ENCODE assay signal across 23 mouse cellular contexts in genomic region chr4:62981572-62981971, GRCm38 (mm10). TPM values are rescaled to one million over a fixed set of nuclear protein-coding genes. Genes with fewer than 3 reads are reported as not detected.
DNase-seq lines count a peak whose midpoint lies in the region; ATAC-seq and TF ChIP-seq lines count a peak whose summit lies in the region.
"Had no signal": no experiment of that assay in that cellular context is flagged by ENCODE, and none has a peak within 500 bp of the region (broad histone marks: within the 10 kb centered on the region; RNA-seq: fewer than 3 reads in every experiment).

No protein-coding gene starts in this region.

- H3K36me3 ChIP-seq in kidney, embryonic 15.5 days = 0 out of 2 replicates have a peak, but pooled peaks cover 3% of the 10 kb centered on the region
- H3K36me3 ChIP-seq in kidney, postnatal 0 days (ENCODE audit: insufficient read depth, low read length) = no peaks in the 10 kb centered on the region
- no peaks in the 10 kb centered on the region for H3K36me3 ChIP-seq in liver, embryonic 15.5 days (replicated peaks)
- H3K36me3 ChIP-seq in liver, embryonic 12.5 days = no peaks in the 10 kb centered on the region
- H3K36me3 ChIP-seq in heart, embryonic 10.5 days = no peaks in the 10 kb centered on the region
- H3K36me3 ChIP-seq: embryonic facial prominence, embryonic 12.5 days; G1E had no signal

- H3K4me3 ChIP-seq in kidney, embryonic 15.5 days (replicated peaks) = no peak overlapping the region
- no peak overlapping the region for H3K4me3 ChIP-seq in kidney, postnatal 0 days (replicated peaks; ENCODE audit: low read depth, low read length)
- no peak overlapping the region for H3K4me3 ChIP-seq in liver, embryonic 15.5 days (replicated peaks)
- H3K4me3 ChIP-seq in liver, embryonic 12.5 days = no peak overlapping the region
- no peak overlapping the region for H3K4me3 ChIP-seq in heart, embryonic 10.5 days
- H3K4me3 ChIP-seq: embryonic facial prominence, embryonic 10.5 days; embryonic facial prominence, embryonic 12.5 days; forebrain, embryonic 13.5 days had no signal

- no peak for ATAC-seq in kidney, embryonic 15.5 days (replicated peaks; ENCODE audit: low FRiP score)
- no peak for ATAC-seq in kidney, postnatal 0 days (replicated peaks; ENCODE audit: low FRiP score, low read depth)
- ATAC-seq in liver, embryonic 15.5 days (ENCODE audit: insufficient read depth) = peak; percentile 47; the same call in 1 of the 2 replicates
- ATAC-seq in liver, embryonic 12.5 days = no peak
- ATAC-seq: activated CD4-positive, CD25-positive, alpha-beta regulatory T cell, adult 4 months; CD4-positive, CD25-positive, alpha-beta regulatory T cell, adult 4 months; forebrain, embryonic 13.5 days; Patski had no signal

- TF ChIP-seq CTCF in kidney, postnatal 0 days (IDR thresholded peaks at IDR 0.05; ENCODE audit: low read depth) = no peak

- 79% methylated on average over 2 of the region's 2 CpGs for WGBS in kidney, embryonic 15.5 days
- WGBS in kidney, postnatal 0 days = 73% methylated on average over 2 of the region's 2 CpGs
- 48% methylated on average over 2 of the region's 2 CpGs for WGBS in liver, embryonic 15.5 days (ENCODE audit: insufficient replicate concordance)
- WGBS in liver, embryonic 12.5 days (ENCODE audit: insufficient replicate concordance) = 68% methylated on average over 2 of the region's 2 CpGs
- WGBS in heart, embryonic 10.5 days = 89% methylated on average over 2 of the region's 2 CpGs

- H3K4me1 ChIP-seq in kidney, embryonic 15.5 days = peaks cover 25% of the 10 kb centered on the region
- H3K4me1 ChIP-seq in kidney, postnatal 0 days (replicated peaks; ENCODE audit: insufficient read depth, low read length) = peaks cover 3% of the 10 kb centered on the region; the same call in 1 of the 2 replicates
- H3K4me1 ChIP-seq in liver, embryonic 15.5 days (replicated peaks) = no peaks in the 10 kb centered on the region
- H3K4me1 ChIP-seq in liver, embryonic 12.5 days = no peaks in the 10 kb centered on the region
- no peaks in the 10 kb centered on the region for H3K4me1 ChIP-seq in heart, embryonic 10.5 days

- H3K9ac ChIP-seq in kidney, embryonic 15.5 days = no peak overlapping the region
- H3K9ac ChIP-seq in kidney, postnatal 0 days (ENCODE audit: low read depth, low read length) = no peak overlapping the region
- H3K9ac ChIP-seq in liver, embryonic 15.5 days = no peak overlapping the region
- H3K9ac ChIP-seq in liver, embryonic 12.5 days = no peak overlapping the region
- H3K9ac ChIP-seq: embryonic facial prominence, embryonic 12.5 days; forebrain, embryonic 13.5 days had no signal

- no peaks in the 10 kb centered on the region for H3K27me3 ChIP-seq in kidney, embryonic 15.5 days
- H3K27me3 ChIP-seq in kidney, postnatal 0 days (ENCODE audit: insufficient read depth, low read length) = no peaks in the 10 kb centered on the region
- H3K27me3 ChIP-seq in liver, embryonic 15.5 days = no peaks in the 10 kb centered on the region
- H3K27me3 ChIP-seq in liver, embryonic 12.5 days (replicated peaks) = no peaks in the 10 kb centered on the region
- no peaks in the 10 kb centered on the region for H3K27me3 ChIP-seq in heart, embryonic 10.5 days (ENCODE audit: insufficient read depth, poor library complexity, severe bottlenecking)
- H3K27me3 ChIP-seq: embryonic facial prominence, embryonic 12.5 days; forebrain, embryonic 13.5 days; Patski had no signal

- no peak overlapping the region for H3K4me2 ChIP-seq in kidney, embryonic 15.5 days
- no peak overlapping the region for H3K4me2 ChIP-seq in kidney, postnatal 0 days (ENCODE audit: low read length)
- H3K4me2 ChIP-seq in liver, embryonic 15.5 days = no peak overlapping the region
- H3K4me2 ChIP-seq in liver, embryonic 12.5 days = no peak overlapping the region
- H3K4me2 ChIP-seq: embryonic facial prominence, embryonic 12.5 days; forebrain, embryonic 13.5 days had no signal

- no peaks in the 10 kb centered on the region for H3K9me3 ChIP-seq in kidney, embryonic 15.5 days (replicated peaks)
- no peaks in the 10 kb centered on the region for H3K9me3 ChIP-seq in kidney, postnatal 0 days (replicated peaks; ENCODE audit: low read length)
- no peaks in the 10 kb centered on the region for H3K9me3 ChIP-seq in liver, embryonic 15.5 days (replicated peaks)
- no peaks in the 10 kb centered on the region for H3K9me3 ChIP-seq in liver, embryonic 12.5 days (replicated peaks)
- no peaks in the 10 kb centered on the region for H3K9me3 ChIP-seq in heart, embryonic 10.5 days
- H3K9me3 ChIP-seq: embryonic facial prominence, embryonic 12.5 days; forebrain, embryonic 13.5 days had no signal

- H3K27ac ChIP-seq in kidney, embryonic 15.5 days = 0 out of 2 replicates have a peak overlapping the region, but pooled peaks have one; percentile 45
- peak overlapping the region; percentile 57; the same call in 1 of the 2 replicates for H3K27ac ChIP-seq in kidney, postnatal 0 days
- 0 out of 2 replicates have a peak overlapping the region, but pooled peaks have one; percentile 38 for H3K27ac ChIP-seq in liver, embryonic 15.5 days (replicated peaks)
- no peak overlapping the region for H3K27ac ChIP-seq in liver, embryonic 12.5 days
- no peak overlapping the region for H3K27ac ChIP-seq in heart, embryonic 10.5 days
- H3K27ac ChIP-seq: embryonic facial prominence, embryonic 10.5 days; embryonic facial prominence, embryonic 12.5 days; forebrain, embryonic 13.5 days had no signal

- DNase-seq in kidney, postnatal 14 days = no peak
- no peak for DNase-seq in kidney, postnatal 0 days (ENCODE audit: low spot score)
- DNase-seq in kidney, postnatal 25 days = no peak
- no peak for DNase-seq in heart, embryonic 10.5 days (ENCODE audit: low spot score)
- DNase-seq: adrenal gland, adult 8-10 months; adrenal gland, postnatal 14 days; adrenal gland, postnatal 36 days; B cell, adult 2 months; cerebellum, adult 11-12 months; cerebellum, adult 2 months; cerebellum, adult 9-10 months; cerebellum, postnatal 10 days; cerebellum, postnatal 25 days had no signal

RNA-seq across cellular contexts. Expression of gene Zfp618, which starts 16.2 kb away (rescaled TPM):
- 35.2 and 39.5 TPM in 2 replicates for polyA plus RNA-seq in kidney, embryonic 15.5 days (2015; fragmentation: Nextera tagmentation; extraction: Ambion mirVana)
- polyA plus RNA-seq in kidney, postnatal 0 days (2015; fragmentation: Nextera tagmentation; extraction: Ambion mirVana) = 26.6 and 27.6 TPM in 2 replicates
- polyA plus RNA-seq in liver, embryonic 15.5 days (2015; fragmentation: Nextera tagmentation; extraction: Ambion mirVana) = 4.3 and 5.6 TPM in 2 replicates
- polyA plus RNA-seq in liver, embryonic 12.5 days (2016; fragmentation: Nextera tagmentation; extraction: Ambion mirVana) = 4.4 and 5.8 TPM in 2 replicates
- 9.5 and 18.1 TPM in 2 replicates for polyA plus RNA-seq in heart, embryonic 10.5 days (2016; fragmentation: Nextera tagmentation; extraction: Ambion mirVana)
- polyA plus RNA-seq: G1E had no signal

Comparison
In these comparisons a context has a peak if more than half of its experiments do, and no peak if none do; other contexts are left out.
1. H3K27ac ChIP-seq: peak in kidney, embryonic 15.5 days (single experiment), kidney, postnatal 0 days (single experiment) and liver, embryonic 15.5 days (single experiment); none in liver, embryonic 12.5 days (single experiment) and heart, embryonic 10.5 days (single experiment).